Mouse (Mus musculus) myocyte (in vitro differentiated cells): ENCODE measurements at regions not wholly inside any gene's neighbourhood (a gene's known extent, or its start where the extent isn't known, plus 50 kb on each side); places are given as distances from the start of the nearest gene placed in this dataset.

ENCODE experiments used
- H3K27me3 ChIP-seq: one replicate; pipeline ENCODE4 v1.6.1; 2011; ENCODE audit not compliant: control insufficient read depth, insufficient read depth, insufficient read length
- H3K36me3 ChIP-seq: one replicate; pipeline ENCODE4 v1.6.1; 2011; ENCODE audit not compliant: control insufficient read depth, insufficient read depth
- H3K4me2 ChIP-seq: one replicate; pipeline ENCODE4 v1.6.1; 2011; ENCODE audit warnings: low read depth, control low read depth
- H3K4me3 ChIP-seq: one replicate; pipeline ENCODE4 v1.5.1; 2011; ENCODE audit warnings: mild to moderate bottlenecking, control low read depth, moderate library complexity
- H3K79me2 ChIP-seq: one replicate; pipeline ENCODE4 v1.6.1; 2011; ENCODE audit not compliant: control insufficient read depth, insufficient read depth
- H3ac ChIP-seq: one replicate; pipeline ENCODE4 v1.6.1; 2011; ENCODE audit not compliant: control insufficient read depth, insufficient read length
- CEBPB ChIP-seq: IDR thresholded peaks from 2 replicates; pipeline ENCODE4 v1.6.1; 2011; ENCODE audit warnings: mild to moderate bottlenecking, moderate library complexity; ENCODE audit not compliant: poor library complexity, insufficient read depth, severe bottlenecking
- E2F4 ChIP-seq: IDR thresholded peaks from one replicate; pipeline ENCODE4 v1.6.1; 2011; ENCODE audit warnings: mild to moderate bottlenecking, control low read depth, moderate library complexity; ENCODE audit not compliant: insufficient read depth
- MAX ChIP-seq: IDR thresholded peaks from one replicate; pipeline ENCODE4 v1.6.1; 2011; ENCODE audit warnings: low read depth, mild to moderate bottlenecking, control low read depth
- MYOD1 ChIP-seq, 3 experiments: IDR thresholded peaks; one replicate each; pipeline ENCODE4 v1.6.1; 2011; ENCODE audit warnings: control low read depth in 2 of 3, low read depth in 2 of 3, mild to moderate bottlenecking in 2 of 3, moderate library complexity in 1 of 3; ENCODE audit not compliant: insufficient read length in 2 of 3, control insufficient read depth in 1 of 3
- MYOG ChIP-seq, 3 experiments: IDR thresholded peaks; one replicate each; pipeline ENCODE4 v1.6.1; 2011; ENCODE audit warnings: control low read depth in 2 of 3, low read depth in 2 of 3, mild to moderate bottlenecking in 2 of 3; ENCODE audit not compliant: insufficient read length in 2 of 3, control insufficient read depth in 1 of 3, insufficient read depth in 1 of 3
- POLR2A ChIP-seq: IDR thresholded peaks from one replicate; pipeline ENCODE4 v1.6.1; 2011; ENCODE audit warnings: low read depth, mild to moderate bottlenecking, control low read depth, moderate library complexity; ENCODE audit not compliant: insufficient read length
- POLR2AphosphoS2 ChIP-seq: IDR thresholded peaks from one replicate; pipeline ENCODE4 v1.6.1; 2011; ENCODE audit warnings: low read depth, control low read depth; ENCODE audit not compliant: insufficient read length
- REST ChIP-seq: IDR thresholded peaks from one replicate; pipeline ENCODE4 v1.6.1; 2011; ENCODE audit warnings: mild to moderate bottlenecking, control low read depth, moderate library complexity; ENCODE audit not compliant: insufficient read depth, insufficient read length
- SRF ChIP-seq: IDR thresholded peaks from one replicate; pipeline ENCODE4 v1.6.1; 2011; ENCODE audit warnings: low read depth; ENCODE audit not compliant: control insufficient read depth, insufficient read length
- TCF12 ChIP-seq: IDR thresholded peaks from one replicate; pipeline ENCODE4 v1.6.1; 2011; ENCODE audit warnings: mild to moderate bottlenecking, control low read depth; ENCODE audit not compliant: poor library complexity, insufficient read depth, severe bottlenecking
- TCF3 ChIP-seq: IDR thresholded peaks from one replicate; pipeline ENCODE4 v1.6.1; 2011; ENCODE audit warnings: low read depth, control low read depth; ENCODE audit not compliant: insufficient read length
- USF1 ChIP-seq: IDR thresholded peaks from one replicate; pipeline ENCODE4 v1.6.1; 2011; ENCODE audit warnings: low read depth, mild to moderate bottlenecking, control low read depth, moderate library complexity

GRCm38 (mm10) chr12:97888801-97889455 lies 370.3 kb downstream of the Galc start:
- H3K4me2 ChIP-seq, result no peak overlapping the region
- no peak overlapping the region for H3K4me3 ChIP-seq
- H3K79me2 ChIP-seq, result no peaks in the 10 kb centered on the region
- H3ac ChIP-seq, result no peak overlapping the region
- no peaks in the 10 kb centered on the region for H3K27me3 ChIP-seq
- no peaks in the 10 kb centered on the region for H3K36me3 ChIP-seq
- TF ChIP-seq USF1 (no peak), E2F4 (no peak), SRF (no peak), TCF3 (no peak), REST (no peak), MYOD1 (IDR thresholded peaks at IDR 0.05; ENCODE audit: control insufficient read depth in 1 of 3, insufficient read length in 2 of 3, low read depth in 2 of 3) (no peak), CEBPB (no peak), MYOG (IDR thresholded peaks at IDR 0.05; ENCODE audit: control insufficient read depth in 1 of 3, insufficient read depth in 1 of 3, insufficient read length in 2 of 3, low read depth in 2 of 3) (no peak), POLR2A (no peak), MAX (no peak), TCF12 (no peak), POLR2AphosphoS2 (no peak)

- no peak for TF ChIP-seq TCF12
- no peak for TF ChIP-seq POLR2A
- TF ChIP-seq MYOD1 (IDR thresholded peaks at IDR 0.05; ENCODE audit: control insufficient read depth in 1 of 3, insufficient read length in 2 of 3, low read depth in 2 of 3), result no peak
- TF ChIP-seq REST, result no peak
- no peak for TF ChIP-seq MYOG (IDR thresholded peaks at IDR 0.05; ENCODE audit: control insufficient read depth in 1 of 3, insufficient read depth in 1 of 3, insufficient read length in 2 of 3, low read depth in 2 of 3)
- no peak for TF ChIP-seq TCF3
- TF ChIP-seq MAX, result no peak
- no peak for TF ChIP-seq USF1
- TF ChIP-seq E2F4, result no peak
- no peak for TF ChIP-seq SRF
- Histone ChIP-seq H3K4me2 (no peak overlapping the region), H3K4me3 (no peak overlapping the region), H3K36me3 (no peaks in the 10 kb centered on the region), H3K27me3 (no peaks in the 10 kb centered on the region), H3K79me2 (no peaks in the 10 kb centered on the region), H3ac (no peak overlapping the region)
Observed at GRCm38 (mm10) chr12:97888291-97888800, 370.9 kb downstream of the Galc start.

GRCm38 (mm10) chr12:97882439-97882838 lies 376.8 kb downstream of the Galc start:
- no peak overlapping the region for H3ac ChIP-seq
- H3K79me2 ChIP-seq, result no peaks in the 10 kb centered on the region
- H3K36me3 ChIP-seq, result no peaks in the 10 kb centered on the region
- no peaks in the 10 kb centered on the region for H3K27me3 ChIP-seq
- TF ChIP-seq E2F4 (no peak), POLR2AphosphoS2 (no peak), MYOD1 (IDR thresholded peaks at IDR 0.05; ENCODE audit: control insufficient read depth in 1 of 3, insufficient read length in 2 of 3, low read depth in 2 of 3) (no peak), POLR2A (no peak), MYOG (IDR thresholded peaks at IDR 0.05; ENCODE audit: control insufficient read depth in 1 of 3, insufficient read depth in 1 of 3, insufficient read length in 2 of 3, low read depth in 2 of 3) (no peak), REST (no peak), CEBPB (no peak), SRF (no peak), TCF3 (no peak), MAX (no peak), TCF12 (no peak), USF1 (no peak)
- H3K4me3 ChIP-seq, result no peak overlapping the region
- no peak overlapping the region for H3K4me2 ChIP-seq

- TF ChIP-seq E2F4, result no peak
- TF ChIP-seq SRF, result no peak
- TF ChIP-seq MAX, result no peak
- TF ChIP-seq TCF3, result no peak
- Histone ChIP-seq H3K4me2 (no peak overlapping the region), H3K4me3 (no peak overlapping the region), H3K79me2 (no peaks in the 10 kb centered on the region), H3K36me3 (no peaks in the 10 kb centered on the region), H3ac (no peak overlapping the region), H3K27me3 (no peaks in the 10 kb centered on the region)
Observed at GRCm38 (mm10) chr12:97872391-97872790, 386.9 kb downstream of the Galc start.

- no peaks in the 10 kb centered on the region for H3K27me3 ChIP-seq
- H3ac ChIP-seq, result no peak overlapping the region
- H3K79me2 ChIP-seq, result no peaks in the 10 kb centered on the region
- no peak overlapping the region for H3K4me2 ChIP-seq
- no peak overlapping the region for H3K4me3 ChIP-seq
- H3K36me3 ChIP-seq, result no peaks in the 10 kb centered on the region
- TF ChIP-seq E2F4 (no peak), POLR2AphosphoS2 (no peak), TCF3 (no peak), MYOD1 (IDR thresholded peaks at IDR 0.05; ENCODE audit: control insufficient read depth in 1 of 3, insufficient read length in 2 of 3, low read depth in 2 of 3) (no peak), REST (no peak)
Observed at GRCm38 (mm10) chr12:97862921-97863320, 396.3 kb downstream of the Galc start.
